Mouse (Mus musculus): ENCODE data around the gene Dusp5. TPM values are rescaled to one million over a fixed set of nuclear protein-coding genes. Genes with fewer than 3 reads are reported as not detected.
"Not testable (repeated sequence)": the region's sequence is repeated elsewhere in the genome, so short reads cannot be mapped to it uniquely, and the experiment has no call there.

Dusp5 gene
- total RNA-seq (2022): 10 to 100 TPM; 22.1 to 32.6 (median 23.6) TPM

DNA sequence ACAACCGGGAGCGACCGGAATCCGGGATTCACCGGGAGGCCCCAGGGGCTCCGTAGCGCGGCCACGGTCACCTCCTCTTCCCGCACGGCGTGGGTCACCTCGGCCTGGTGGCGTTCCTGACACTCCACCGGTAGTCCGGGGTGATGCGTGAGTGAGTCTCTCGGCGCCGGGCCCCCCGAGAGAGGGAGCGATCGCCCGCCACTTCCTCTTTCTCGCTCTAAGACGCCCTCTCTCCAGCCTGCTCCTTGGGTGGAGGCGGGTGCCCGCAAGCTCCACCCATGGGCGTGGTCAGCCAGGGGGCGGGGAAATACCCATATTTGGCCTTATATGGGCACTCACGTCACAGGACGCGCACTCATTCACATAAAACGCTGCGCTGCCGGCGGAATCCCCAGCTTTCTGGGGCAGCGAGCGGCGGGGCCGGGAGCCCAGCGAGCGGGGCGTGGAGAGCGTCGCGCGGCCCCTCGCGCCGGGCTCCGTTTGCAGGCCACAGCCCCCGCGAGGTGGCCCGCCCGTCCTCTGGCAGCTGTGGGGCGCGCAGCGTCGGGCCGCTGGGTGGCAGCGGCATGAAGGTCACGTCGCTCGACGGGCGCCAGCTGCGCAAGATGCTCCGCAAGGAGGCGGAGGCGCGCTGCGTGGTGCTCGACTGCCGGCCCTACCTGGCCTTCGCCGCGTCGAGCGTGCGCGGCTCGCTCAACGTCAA, at the start of gene Dusp5:
Dusp5 (plus strand) TSS at position 358 of the 703 bp plus-strand sequence.
- peak; percentile 89 to 93 for DNase-seq (ENCODE audit: low spot score in 2 of 2)

DNA sequence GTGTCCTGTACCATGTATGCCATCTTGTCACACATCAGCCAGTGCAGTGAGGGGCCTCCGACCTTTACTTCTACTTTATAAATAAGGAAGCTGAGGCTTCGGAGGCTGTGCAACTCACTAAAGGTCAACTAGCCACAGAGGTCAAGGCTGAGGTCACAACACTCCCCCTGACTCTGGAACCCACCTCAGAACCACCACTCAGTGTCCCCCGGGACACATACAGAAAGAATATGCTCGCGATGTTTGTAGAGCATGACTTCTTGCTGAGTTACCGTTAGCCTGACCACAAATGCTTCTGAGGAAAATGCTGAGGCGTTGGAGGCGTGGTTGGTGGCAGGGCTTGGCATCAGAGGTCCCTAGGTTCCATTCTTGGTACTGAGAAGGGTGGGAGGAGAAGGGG, 49.3 kb upstream of the Dusp5 start:
- no peak for DNase-seq (ENCODE audit: low spot score in 2 of 2)

DNA sequence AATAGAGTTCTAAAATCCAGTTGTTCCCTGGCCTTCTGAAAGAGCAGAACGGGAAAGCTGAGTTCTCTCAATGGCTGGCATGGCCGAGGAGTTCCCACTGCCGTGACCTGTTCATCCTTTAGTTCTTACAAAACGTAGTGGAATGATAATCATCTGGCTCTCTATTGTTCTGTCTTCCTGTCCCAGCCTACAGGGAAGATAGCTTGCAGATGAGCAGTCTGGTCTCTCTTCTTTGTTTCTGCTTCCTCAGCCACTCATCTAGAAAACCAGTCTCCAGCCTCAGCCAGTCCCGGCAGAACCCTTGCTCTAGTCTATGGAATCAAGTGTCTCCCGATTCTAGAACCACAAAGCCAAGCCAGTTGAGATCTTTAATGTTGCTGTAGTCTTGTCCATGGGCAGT, 46.8 kb upstream of the Dusp5 start:
- no peak for DNase-seq (ENCODE audit: low spot score in 2 of 2)

DNA sequence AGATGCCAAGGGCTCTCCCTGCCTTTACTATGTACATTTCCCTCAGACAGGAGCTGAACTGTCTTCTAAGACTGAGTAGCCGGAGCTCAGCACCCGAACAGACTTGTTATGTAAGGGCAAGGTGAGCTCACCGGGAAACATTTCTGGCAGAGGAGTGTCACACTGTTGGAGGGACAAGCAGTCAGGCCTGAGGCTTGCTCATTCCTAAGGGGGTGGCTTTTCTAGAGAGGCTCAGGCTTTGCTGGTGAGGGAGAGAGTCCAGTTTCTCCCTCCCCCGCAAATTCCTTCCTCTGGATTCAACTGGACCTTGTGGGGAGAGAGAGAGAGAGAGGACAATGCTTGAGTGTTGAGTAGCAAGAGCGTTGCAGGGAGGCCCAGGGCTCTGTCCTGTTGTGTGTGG, 46.4 kb upstream of the Dusp5 start:
- no peak for DNase-seq (ENCODE audit: low spot score in 2 of 2)

DNA sequence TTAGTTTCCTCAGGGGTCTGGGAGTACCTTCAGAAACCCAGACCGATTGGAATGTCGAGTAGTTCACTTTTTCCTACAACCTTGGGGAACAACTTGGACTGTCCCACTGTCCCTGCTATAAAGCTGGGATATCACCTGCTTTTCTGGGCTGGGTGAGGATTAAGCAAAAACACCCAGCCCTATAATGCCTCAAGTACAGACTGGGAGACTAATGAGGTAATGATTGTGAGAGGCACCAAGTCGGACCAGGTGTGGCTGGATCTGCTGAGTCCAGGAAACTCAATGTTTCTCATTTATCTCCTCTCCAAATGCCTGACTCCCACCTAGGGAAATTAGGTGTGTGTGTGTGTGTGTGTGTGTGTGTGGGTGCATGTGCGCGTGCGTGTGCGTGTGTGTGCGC, 44.9 kb upstream of the Dusp5 start:
- no peak for DNase-seq (ENCODE audit: low spot score in 2 of 2)

DNA sequence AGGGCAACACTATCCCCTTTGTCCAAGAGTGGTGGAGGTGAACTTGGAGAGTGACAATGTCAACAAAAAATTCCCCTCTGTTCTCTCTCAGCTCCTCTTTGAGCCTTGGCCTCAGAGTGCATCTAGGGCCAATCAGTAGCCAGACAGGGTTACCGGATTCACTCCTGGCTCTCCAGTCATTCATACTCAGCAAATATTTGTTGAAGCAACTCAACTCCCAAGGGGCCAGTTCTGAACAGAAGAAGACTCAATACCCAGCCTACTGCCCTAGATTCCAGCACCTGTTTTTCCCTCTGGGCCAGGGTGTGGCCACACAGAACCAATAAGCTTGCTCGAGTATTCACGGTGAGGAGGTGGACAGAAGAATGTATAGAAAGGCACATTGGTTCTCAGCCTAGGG, 44.0 kb upstream of the Dusp5 start:
- DNase-seq (ENCODE audit: low spot score in 2 of 2): no peak

DNA sequence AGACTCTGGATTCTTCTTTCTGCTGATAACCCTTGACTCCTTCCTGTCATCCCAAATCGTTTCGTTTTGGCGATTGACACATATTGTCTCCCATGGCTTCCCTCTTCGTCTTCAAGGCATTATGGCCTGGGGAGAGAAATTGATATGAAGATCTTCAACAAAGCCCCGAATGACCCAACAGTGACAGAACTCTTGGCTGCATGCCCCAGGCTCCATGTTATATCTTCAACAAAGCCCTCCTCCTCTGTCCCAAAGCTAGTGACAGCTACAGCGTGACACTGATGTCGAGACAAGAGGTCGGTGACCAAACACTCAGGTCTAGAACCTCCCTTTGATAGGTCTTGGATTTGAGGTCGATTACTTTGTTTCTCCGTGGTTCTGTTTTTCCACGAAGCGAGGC, 39.7 kb upstream of the Dusp5 start:
- DNase-seq (ENCODE audit: low spot score in 2 of 2): no peak

DNA sequence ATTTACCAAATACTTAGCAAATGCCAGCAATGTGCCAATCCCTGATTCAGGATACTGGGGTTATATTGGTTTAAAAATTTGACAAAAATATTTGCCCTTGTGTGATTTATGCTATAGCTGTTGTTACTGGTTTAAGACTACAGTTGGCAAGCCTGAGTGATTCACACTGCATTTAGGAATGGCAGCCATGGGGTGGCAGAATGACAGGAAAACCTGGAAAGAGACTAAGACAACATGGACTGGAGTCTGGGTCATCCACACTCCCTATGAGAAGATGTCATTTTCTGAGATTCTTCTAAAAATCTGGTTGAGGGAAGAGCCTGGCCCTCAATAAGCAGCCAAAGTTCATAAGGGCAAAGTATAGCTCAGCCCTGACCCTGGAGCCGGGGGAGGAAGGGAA, 39.0 kb upstream of the Dusp5 start:
- no peak for DNase-seq (ENCODE audit: low spot score in 2 of 2)

DNA sequence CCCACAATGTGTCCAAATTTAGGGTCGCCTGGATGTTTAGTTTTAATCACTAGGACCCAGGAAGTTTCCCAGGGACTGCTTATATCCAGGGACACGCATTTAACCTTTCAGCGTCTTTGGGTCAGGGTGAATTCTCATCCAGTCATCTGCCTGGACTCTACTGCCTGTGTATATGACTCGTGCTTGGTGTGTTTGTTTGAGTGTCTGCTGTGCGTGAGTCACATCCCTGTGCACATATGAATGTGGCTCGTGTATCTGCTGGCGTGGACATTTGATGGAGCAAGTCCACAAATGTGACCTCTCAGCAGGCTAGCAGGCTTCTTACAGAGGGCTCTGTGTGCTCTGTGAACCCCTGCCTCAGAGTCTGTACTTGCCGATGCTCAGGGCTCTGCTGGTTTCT, 38.0 kb upstream of the Dusp5 start:
- DNase-seq (ENCODE audit: low spot score in 2 of 2): no peak

DNA sequence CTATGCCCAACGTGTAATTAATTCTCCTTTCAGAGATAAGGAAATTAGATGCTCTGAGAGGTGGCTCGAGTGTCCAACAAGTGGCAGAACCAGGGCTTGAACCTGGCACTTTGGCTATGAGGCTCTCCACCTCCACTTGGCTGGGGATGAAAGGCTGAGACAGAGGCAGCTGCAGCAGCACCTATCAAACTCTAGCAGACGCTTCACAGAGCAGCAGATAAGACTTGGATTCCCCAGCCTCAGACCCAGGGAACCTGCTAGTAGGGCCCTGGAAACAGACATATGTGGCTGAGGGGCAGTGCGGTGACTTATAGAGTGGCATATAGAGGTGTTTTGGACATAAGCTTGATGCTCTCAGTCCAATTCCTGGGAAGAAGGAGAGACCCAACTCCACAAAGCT, 36.4 kb upstream of the Dusp5 start:
- no peak for DNase-seq (ENCODE audit: low spot score in 2 of 2)

DNA sequence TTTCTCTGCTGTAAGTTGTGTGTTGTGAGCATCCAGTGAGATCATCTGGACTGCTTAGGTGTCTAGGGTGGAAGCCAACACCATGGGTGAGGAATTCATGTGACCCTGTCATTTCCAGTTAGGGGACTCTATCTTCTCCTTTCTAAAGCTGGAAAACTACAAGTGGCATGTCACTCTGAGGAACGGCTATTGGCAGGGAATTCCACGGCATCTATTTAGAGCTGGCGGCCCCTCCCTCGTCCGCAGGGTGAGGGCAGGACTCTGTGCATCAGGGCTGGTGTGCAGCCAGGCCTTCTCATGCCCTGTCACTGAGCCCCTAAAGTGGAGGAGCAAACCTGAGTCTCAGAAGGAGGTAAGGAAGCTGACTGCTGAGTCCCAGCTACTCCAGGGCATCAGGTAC, 35.0 kb upstream of the Dusp5 start:
- no peak for DNase-seq (ENCODE audit: low spot score in 2 of 2)

DNA sequence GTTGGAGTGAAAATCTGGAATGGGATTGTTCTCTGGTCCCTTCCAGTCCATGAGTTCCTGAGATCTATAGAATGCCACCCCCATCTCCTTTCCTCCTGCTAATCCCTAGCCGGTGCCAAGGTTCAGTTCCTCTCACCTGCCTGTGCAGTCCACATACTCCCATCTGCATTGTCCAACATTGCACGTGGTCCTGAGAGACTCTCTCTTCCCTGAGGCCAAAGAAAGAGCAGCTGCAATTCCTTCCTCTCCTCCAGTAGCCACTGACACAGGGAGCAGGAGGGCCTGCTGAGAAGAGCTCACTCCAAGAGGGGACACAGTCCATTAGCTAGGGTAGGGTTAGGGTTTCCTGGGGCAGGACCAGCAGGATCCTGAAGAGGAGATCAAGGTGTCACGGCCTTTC, 31.0 kb upstream of the Dusp5 start:
- DNase-seq (ENCODE audit: low spot score in 2 of 2): no peak

DNA sequence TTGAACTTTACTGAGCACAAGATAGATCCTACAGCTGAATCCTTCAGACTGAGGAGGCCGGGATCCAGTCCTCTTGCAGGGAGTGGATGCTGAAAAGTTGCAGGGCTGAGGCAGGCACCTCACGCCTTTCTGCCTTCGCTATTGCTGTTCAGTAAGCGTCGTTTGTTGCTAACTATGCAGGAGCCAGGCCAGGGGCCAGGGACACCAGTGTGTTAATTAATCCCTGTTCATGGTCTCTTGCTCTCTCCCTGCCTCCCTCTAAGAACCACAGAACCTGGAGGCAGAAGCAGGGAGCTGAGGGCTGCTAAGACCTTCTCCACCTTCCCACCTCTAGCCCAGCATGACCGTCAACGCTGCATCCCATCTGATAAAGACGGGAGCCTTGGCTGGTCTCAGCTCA, 29.9 kb upstream of the Dusp5 start:
- DNase-seq (ENCODE audit: low spot score in 2 of 2): no peak

DNA sequence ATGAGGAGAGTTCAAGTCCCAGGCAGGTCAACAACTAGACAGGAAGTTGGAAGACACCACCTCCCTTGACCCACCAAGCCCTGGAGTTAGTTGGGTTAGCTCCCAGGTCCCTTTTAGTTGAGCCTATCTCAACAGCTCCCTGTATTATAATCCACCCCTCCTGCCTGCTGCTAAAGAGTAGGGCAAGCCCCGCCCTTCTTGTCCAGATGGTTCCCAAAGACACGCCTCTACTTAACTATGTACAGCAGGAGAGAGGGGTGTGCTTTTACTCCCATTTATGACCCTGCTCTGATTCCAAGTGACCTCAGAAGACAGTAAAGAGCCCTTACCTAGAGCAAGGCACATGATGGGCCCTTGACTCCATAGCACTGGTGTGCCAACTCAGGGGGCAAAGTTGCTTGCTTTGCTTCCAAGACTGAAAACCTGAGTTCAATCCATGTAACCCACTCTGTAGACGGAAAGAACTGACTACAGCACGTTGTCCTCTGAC, 29.4 kb upstream of the Dusp5 start:
- DNase-seq (ENCODE audit: low spot score in 2 of 2): no peak

DNA sequence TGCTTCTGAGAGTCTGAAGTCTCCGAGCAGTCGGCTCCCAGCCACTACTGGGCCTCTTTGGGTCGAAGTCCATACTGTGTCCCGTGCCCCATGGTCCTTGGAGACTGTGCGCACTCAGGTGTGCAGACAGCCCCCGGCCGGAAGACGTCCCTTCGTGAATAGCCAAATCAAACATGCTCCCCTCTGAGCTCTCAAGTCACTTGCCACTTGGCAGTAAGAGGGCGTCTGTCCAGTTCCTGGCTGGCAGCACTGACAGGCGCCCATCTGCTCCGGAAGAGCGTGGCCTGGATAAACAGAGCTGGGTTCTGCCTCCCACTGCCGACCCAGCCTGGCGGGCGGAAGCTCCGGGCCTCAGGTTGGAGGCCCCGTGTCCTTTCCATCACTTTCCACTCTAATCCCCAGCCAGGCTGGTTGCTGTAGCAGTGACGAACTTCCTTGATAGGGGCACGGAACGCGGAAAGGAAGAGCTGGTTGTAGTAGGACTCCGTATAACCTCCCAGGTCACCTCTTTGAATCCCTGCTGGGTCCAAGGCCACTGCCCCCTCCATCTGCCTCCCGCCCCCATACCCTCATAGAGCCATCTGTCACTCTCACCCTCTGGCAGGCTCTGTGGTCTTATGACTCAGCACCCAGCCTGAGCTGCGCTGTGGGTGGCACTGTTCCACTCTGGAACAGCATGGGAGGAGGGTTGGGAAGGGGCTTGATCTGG, 28.5 kb upstream of the Dusp5 start:
- DNase-seq (ENCODE audit: low spot score in 2 of 2): peak; percentile 48 to 56

DNA sequence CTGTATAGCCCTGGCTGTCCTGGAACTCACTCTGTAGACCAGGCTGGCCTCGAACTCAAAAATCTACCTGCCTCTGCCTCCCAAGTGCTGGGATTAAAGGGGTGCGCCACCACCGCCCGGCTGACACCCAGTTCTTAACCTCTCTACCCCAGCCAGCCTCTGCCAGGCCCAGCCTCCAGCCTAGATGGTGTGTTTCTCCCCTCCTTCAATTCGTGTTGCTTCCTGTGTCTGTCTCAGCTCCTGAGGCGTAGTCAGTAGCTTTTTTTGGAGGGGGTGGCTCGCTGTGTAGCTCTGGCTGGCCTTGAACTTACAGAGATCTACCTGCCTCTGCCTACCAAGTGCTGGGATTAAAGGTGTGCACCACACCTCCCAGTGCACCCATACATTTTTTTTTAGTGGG, 27.7 kb upstream of the Dusp5 start:
- not testable (repeated sequence) for DNase-seq (ENCODE audit: low spot score in 2 of 2)

DNA sequence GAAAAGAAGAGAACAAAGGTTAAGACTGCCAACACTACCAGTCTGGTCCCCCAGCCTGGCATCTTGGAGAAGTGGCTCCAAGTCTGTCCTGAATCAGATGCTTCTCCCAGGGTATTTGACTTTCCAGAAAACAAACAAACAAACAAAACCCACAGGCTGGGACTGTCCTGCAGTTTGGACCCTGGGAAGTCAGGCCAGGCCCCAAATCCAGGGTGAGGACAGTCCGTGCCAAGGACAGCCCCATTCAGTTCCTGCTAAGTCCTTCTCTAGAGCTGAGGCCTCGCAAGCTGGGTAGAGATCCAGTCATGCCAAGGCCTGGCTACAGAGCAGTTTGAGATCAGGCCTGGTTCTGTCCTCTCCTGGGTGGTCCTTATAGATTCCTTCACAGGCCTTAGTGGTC, 27.1 kb upstream of the Dusp5 start:
- DNase-seq (ENCODE audit: low spot score in 2 of 2): no peak

DNA sequence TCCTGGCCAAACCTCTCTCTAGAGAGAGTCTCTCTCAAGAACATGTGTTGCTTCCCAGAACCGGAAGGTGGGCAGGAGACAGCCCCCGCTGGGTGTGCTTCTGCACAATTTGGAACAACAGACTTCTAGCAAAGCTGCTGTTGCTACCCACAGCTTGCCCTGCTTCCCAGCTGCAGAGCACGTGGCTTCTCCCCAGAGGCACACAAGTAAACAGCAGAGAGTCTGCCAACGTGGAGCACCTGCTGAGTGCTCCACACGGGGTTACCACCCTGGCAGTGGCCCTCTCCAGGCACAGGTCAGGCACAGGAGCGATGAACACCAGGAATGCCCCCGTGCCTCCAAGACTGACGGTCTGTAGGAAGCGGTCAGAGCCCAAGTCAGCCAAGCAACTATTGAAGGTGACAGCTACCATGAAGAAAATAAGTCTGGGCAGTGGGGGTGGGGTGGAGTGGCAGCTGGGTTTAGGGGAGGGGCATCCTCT, 26.0 kb upstream of the Dusp5 start:
- DNase-seq (ENCODE audit: low spot score in 2 of 2): peak; percentile 32 to 47

DNA sequence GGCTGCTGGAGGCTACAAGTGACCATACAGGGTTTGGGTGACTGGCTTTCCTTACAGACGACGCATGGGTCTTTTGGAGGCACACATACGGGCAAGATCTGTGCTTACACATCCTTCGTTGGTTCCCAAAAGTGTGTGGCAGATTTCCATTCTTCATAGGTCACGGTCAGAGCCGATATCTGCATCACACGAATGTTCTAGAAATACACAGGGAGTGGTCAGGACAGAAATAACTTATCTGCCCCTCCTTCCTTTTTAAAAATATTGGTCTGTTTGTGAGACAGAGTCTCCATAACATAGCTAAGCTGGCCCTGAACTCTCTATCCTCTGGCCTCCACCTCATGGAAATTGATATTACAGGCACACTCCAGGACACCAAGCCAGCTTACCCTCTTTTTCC, 24.7 kb upstream of the Dusp5 start:
- no peak for DNase-seq (ENCODE audit: low spot score in 2 of 2)

DNA sequence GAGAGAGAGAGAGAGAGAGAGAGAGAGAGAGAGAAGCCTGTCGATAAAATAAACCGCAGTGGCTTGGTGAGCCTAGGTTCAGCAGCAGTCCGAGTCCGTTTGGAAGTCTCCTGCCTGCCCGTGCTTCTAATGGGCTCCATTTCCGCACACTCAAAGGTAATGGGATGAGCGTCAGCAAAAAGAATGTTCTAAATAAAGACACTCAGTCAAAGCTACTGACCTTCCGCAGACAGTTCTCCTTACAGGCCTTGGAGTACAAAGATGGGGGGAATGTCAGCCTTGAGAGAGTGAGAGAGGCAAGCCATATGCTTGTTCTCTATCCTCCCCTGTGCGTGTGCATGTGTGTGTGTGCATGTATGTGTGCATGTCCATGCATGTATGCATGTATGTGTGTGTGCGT, 23.2 kb upstream of the Dusp5 start:
- no peak for DNase-seq (ENCODE audit: low spot score in 2 of 2)

DNA sequence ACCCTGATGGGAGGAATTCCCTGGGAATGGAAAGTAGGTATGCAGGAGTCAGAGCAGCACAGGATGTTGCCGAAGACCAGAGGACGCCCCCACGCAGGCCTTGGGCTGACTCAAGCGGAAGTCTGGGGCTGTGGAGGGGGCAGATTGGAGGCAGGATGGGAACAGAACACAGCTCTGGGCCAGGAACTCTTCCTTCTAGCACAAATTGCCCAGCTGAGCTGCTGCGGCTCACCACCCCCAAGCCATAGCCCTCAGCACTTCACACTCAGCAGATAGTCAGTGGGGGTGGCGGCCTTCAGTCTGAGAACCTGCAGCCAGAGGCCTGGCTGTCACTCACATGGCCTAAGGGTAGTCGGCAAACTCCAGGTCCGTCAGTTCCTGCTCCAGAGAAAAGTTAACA, 21.4 kb upstream of the Dusp5 start:
- DNase-seq (ENCODE audit: low spot score in 2 of 2): no peak

DNA sequence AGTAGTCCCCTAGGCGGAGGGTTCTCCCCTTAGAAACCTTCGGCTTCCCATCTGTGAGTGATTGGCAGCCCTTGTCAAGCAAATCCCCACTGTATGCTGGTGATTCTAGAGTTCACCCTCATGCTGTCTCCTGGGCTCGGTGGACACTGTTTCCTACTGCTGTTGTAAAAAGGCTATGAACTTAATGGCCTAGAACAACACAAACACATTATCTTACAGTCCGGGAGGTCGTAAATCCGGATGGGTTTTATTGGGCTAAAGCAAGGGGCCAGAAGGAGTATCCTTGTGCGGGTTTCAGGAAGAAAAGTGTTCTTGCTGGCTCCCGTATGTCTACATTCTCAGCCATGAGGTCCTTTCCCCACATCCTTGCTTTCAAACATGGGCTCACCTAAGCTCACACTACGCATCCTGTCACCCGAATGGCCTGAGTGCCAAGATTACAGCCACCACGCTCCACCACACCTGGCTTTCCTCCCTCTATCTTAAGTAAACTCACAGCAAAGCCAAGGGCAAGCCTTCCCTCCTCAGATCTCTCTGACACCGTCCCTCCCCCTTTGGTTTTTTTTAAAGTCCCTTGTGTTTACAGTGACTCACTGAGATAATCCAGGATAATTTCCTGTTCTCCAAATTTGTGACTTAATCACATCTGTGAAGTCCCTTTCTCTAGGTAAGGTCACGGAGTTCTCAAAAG, 17.5 kb upstream of the Dusp5 start:
- no peak for DNase-seq (ENCODE audit: low spot score in 2 of 2)

Data from layer of hippocampus, adult 8-10 months (tissue).